Mouse (Mus musculus): ENCODE measurements around the gene Cenpi.

- TF ChIP-seq CTCF (IDR thresholded peaks at IDR 0.05; ENCODE audit: low read depth, low read length) (no peak), POLR2A (IDR thresholded peaks at IDR 0.05; ENCODE audit: borderline replicate concordance, low read depth, low read length) (no peak)
Observed at GRCm38 (mm10) chrX:134398972-134399371, 91.1 kb downstream of the Cenpi start.

Data from bone marrow macrophage, adult 2 months (primary cell).